Mouse (Mus musculus): ENCODE results near the gene Acvr2b.

DNA sequence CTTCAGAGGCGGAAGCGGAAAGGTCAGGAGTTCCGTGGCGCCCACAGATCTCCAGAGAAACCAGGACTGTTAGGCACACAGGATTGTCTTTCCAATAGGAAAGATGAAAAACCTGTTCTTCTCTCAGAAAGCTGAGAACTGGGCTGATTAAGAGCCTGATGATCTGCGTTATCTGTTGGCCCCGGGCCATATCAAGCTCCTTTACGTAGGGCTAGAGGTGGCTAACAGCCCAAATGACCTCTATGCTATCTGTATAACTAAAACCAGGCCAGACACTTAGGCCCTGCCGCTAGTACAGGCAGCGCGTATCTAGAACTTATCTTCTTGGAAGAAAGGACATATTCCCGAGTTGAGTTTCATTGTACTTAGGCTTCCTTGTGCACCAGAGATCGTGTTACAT lies 38.7 kb upstream of the Acvr2b start:
- TF ChIP-seq CTCF (IDR thresholded peaks at IDR 0.05; ENCODE audit: control insufficient read depth, insufficient read depth, insufficient read length) (no peak), MAX (IDR thresholded peaks at IDR 0.05) (no peak)

All from C2C12 (cell line).